Mouse (Mus musculus): Measurements from ENCODE around the gene Ttc7b. TPM values are rescaled to one million over a fixed set of nuclear protein-coding genes. Genes with fewer than 3 reads are reported as not detected.

Gene Ttc7b
- polyA plus RNA-seq, 1 experiment from 2014 or later = 16.1 TPM

GRCm38 (mm10) chr12:100337351-100338018 lies 183.1 kb downstream of the Ttc7b start:
- Histone ChIP-seq H3K4me3 (ENCODE audit: low read depth, low read length) (no peak overlapping the region), H3K9me3 (ENCODE audit: control insufficient read depth, low read length) (no peaks in the 10 kb centered on the region), H3K9ac (ENCODE audit: low read length) (no peak overlapping the region), H3K27me3 (ENCODE audit: control insufficient read depth, insufficient read depth, low read length) (no peaks in the 10 kb centered on the region), H3K4me1 (ENCODE audit: control insufficient read depth, insufficient read depth, low read length) (no peaks in the 10 kb centered on the region), H3K36me3 (ENCODE audit: control insufficient read depth, insufficient read depth, low read length) (no peaks in the 10 kb centered on the region), H3K4me2 (ENCODE audit: low read depth) (no peak overlapping the region), H3K27ac (ENCODE audit: low read depth, low read length) (no peak overlapping the region)
- WGBS = 59% methylated on average over 5 of the region's 5 CpGs
- ATAC-seq (ENCODE audit: insufficient read depth, low FRiP score, low TSS enrichment) (no peak), DNase-seq (ENCODE audit: low spot score) (peak; percentile 31)

- Histone ChIP-seq H3K4me1 (ENCODE audit: control insufficient read depth, insufficient read depth, low read length) (no peaks in the 10 kb centered on the region), H3K4me3 (ENCODE audit: low read depth, low read length) (no peak overlapping the region), H3K36me3 (ENCODE audit: control insufficient read depth, insufficient read depth, low read length) (no peaks in the 10 kb centered on the region), H3K27me3 (ENCODE audit: control insufficient read depth, insufficient read depth, low read length) (no peaks in the 10 kb centered on the region), H3K27ac (ENCODE audit: low read depth, low read length) (no peak overlapping the region), H3K9me3 (ENCODE audit: control insufficient read depth, low read length) (no peaks in the 10 kb centered on the region), H3K4me2 (ENCODE audit: low read depth) (no peak overlapping the region), H3K9ac (ENCODE audit: low read length) (no peak overlapping the region)
- WGBS = 84% methylated on average over 5 of the region's 5 CpGs
- no peak for DNase-seq (ENCODE audit: low spot score)
- ATAC-seq (ENCODE audit: insufficient read depth, low FRiP score, low TSS enrichment) = no peak
Measured at GRCm38 (mm10) chr12:100336241-100336640, 184.4 kb downstream of the Ttc7b start.

GRCm38 (mm10) chr12:100331806-100332205 lies 188.8 kb downstream of the Ttc7b start:
- DNase-seq (ENCODE audit: low spot score) (no peak), ATAC-seq (ENCODE audit: insufficient read depth, low FRiP score, low TSS enrichment) (no peak)
- Histone ChIP-seq H3K4me1 (ENCODE audit: control insufficient read depth, insufficient read depth, low read length) (no peaks in the 10 kb centered on the region), H3K27ac (ENCODE audit: low read depth, low read length) (no peak overlapping the region), H3K9ac (ENCODE audit: low read length) (no peak overlapping the region), H3K9me3 (ENCODE audit: control insufficient read depth, low read length) (no peaks in the 10 kb centered on the region), H3K4me3 (ENCODE audit: low read depth, low read length) (no peak overlapping the region), H3K4me2 (ENCODE audit: low read depth) (no peak overlapping the region), H3K36me3 (ENCODE audit: control insufficient read depth, insufficient read depth, low read length) (no peaks in the 10 kb centered on the region), H3K27me3 (ENCODE audit: control insufficient read depth, insufficient read depth, low read length) (no peaks in the 10 kb centered on the region)
- WGBS = 89% methylated on average over 6 of the region's 6 CpGs

GRCm38 (mm10) chr12:100330234-100330633 lies 190.4 kb downstream of the Ttc7b start:
- Histone ChIP-seq H3K27ac (ENCODE audit: low read depth, low read length) (no peak overlapping the region), H3K4me1 (ENCODE audit: control insufficient read depth, insufficient read depth, low read length) (no peaks in the 10 kb centered on the region), H3K4me3 (ENCODE audit: low read depth, low read length) (no peak overlapping the region), H3K9me3 (ENCODE audit: control insufficient read depth, low read length) (no peaks in the 10 kb centered on the region), H3K4me2 (ENCODE audit: low read depth) (no peak overlapping the region), H3K27me3 (ENCODE audit: control insufficient read depth, insufficient read depth, low read length) (no peaks in the 10 kb centered on the region), H3K36me3 (ENCODE audit: control insufficient read depth, insufficient read depth, low read length) (no peaks in the 10 kb centered on the region), H3K9ac (ENCODE audit: low read length) (no peak overlapping the region)
- no peak for DNase-seq (ENCODE audit: low spot score)
- ATAC-seq (ENCODE audit: insufficient read depth, low FRiP score, low TSS enrichment) = no peak
- whole genome bisulfite sequencing = 93% methylated on average over 8 of the region's 8 CpGs

GRCm38 (mm10) chr12:100328998-100329397 lies 191.6 kb downstream of the Ttc7b start:
- DNase-seq (ENCODE audit: low spot score) (no peak), ATAC-seq (ENCODE audit: insufficient read depth, low FRiP score, low TSS enrichment) (no peak)
- 90% methylated on average over 4 of the region's 4 CpGs for WGBS
- Histone ChIP-seq H3K27me3 (ENCODE audit: control insufficient read depth, insufficient read depth, low read length) (no peaks in the 10 kb centered on the region), H3K4me3 (ENCODE audit: low read depth, low read length) (no peak overlapping the region), H3K9me3 (ENCODE audit: control insufficient read depth, low read length) (no peaks in the 10 kb centered on the region), H3K36me3 (ENCODE audit: control insufficient read depth, insufficient read depth, low read length) (no peaks in the 10 kb centered on the region), H3K9ac (ENCODE audit: low read length) (no peak overlapping the region), H3K4me2 (ENCODE audit: low read depth) (no peak overlapping the region), H3K4me1 (ENCODE audit: control insufficient read depth, insufficient read depth, low read length) (no peaks in the 10 kb centered on the region), H3K27ac (ENCODE audit: low read depth, low read length) (no peak overlapping the region)

- H3K4me1 ChIP-seq (ENCODE audit: control insufficient read depth, insufficient read depth, low read length) = no peaks in the 10 kb centered on the region
- 91% methylated on average over 9 of the region's 9 CpGs for WGBS
- H3K4me3 ChIP-seq (ENCODE audit: low read depth, low read length) = no peak overlapping the region
- ATAC-seq (ENCODE audit: insufficient read depth, low FRiP score, low TSS enrichment) (no peak), DNase-seq (ENCODE audit: low spot score) (no peak)
- no peak overlapping the region for H3K9ac ChIP-seq (ENCODE audit: low read length)
- H3K9me3 ChIP-seq (ENCODE audit: control insufficient read depth, low read length) = no peaks in the 10 kb centered on the region
- no peaks in the 10 kb centered on the region for H3K27me3 ChIP-seq (ENCODE audit: control insufficient read depth, insufficient read depth, low read length)
- H3K36me3 ChIP-seq (ENCODE audit: control insufficient read depth, insufficient read depth, low read length) = no peaks in the 10 kb centered on the region
- no peak overlapping the region for H3K4me2 ChIP-seq (ENCODE audit: low read depth)
- no peak overlapping the region for H3K27ac ChIP-seq (ENCODE audit: low read depth, low read length)
Measured at GRCm38 (mm10) chr12:100328557-100328956, 192.1 kb downstream of the Ttc7b start.

- no peak overlapping the region for H3K4me3 ChIP-seq (ENCODE audit: low read depth, low read length)
- no peaks in the 10 kb centered on the region for H3K9me3 ChIP-seq (ENCODE audit: control insufficient read depth, low read length)
- no peaks in the 10 kb centered on the region for H3K36me3 ChIP-seq (ENCODE audit: control insufficient read depth, insufficient read depth, low read length)
- DNase-seq (ENCODE audit: low spot score) (no peak), ATAC-seq (ENCODE audit: insufficient read depth, low FRiP score, low TSS enrichment) (no peak)
- H3K4me1 ChIP-seq (ENCODE audit: control insufficient read depth, insufficient read depth, low read length) = no peaks in the 10 kb centered on the region
- no peak overlapping the region for H3K9ac ChIP-seq (ENCODE audit: low read length)
- no peak overlapping the region for H3K27ac ChIP-seq (ENCODE audit: low read depth, low read length)
- WGBS = 69% methylated on average over 2 of the region's 2 CpGs
- no peak overlapping the region for H3K4me2 ChIP-seq (ENCODE audit: low read depth)
- H3K27me3 ChIP-seq (ENCODE audit: control insufficient read depth, insufficient read depth, low read length) = no peaks in the 10 kb centered on the region
Measured at GRCm38 (mm10) chr12:100326732-100327131, 193.9 kb downstream of the Ttc7b start.

GRCm38 (mm10) chr12:100325618-100326017 lies 195.0 kb downstream of the Ttc7b start:
- H3K9me3 ChIP-seq (ENCODE audit: control insufficient read depth, low read length) = no peaks in the 10 kb centered on the region
- 92% methylated on average over 4 of the region's 4 CpGs for WGBS
- no peak for ATAC-seq (ENCODE audit: insufficient read depth, low FRiP score, low TSS enrichment)

GRCm38 (mm10) chr12:100325212-100325611 lies 195.4 kb downstream of the Ttc7b start:
- no peak for DNase-seq (ENCODE audit: low spot score)
- H3K36me3 ChIP-seq (ENCODE audit: control insufficient read depth, insufficient read depth, low read length) = no peaks in the 10 kb centered on the region
- no peaks in the 10 kb centered on the region for H3K4me1 ChIP-seq (ENCODE audit: control insufficient read depth, insufficient read depth, low read length)
- H3K27ac ChIP-seq (ENCODE audit: low read depth, low read length) = no peak overlapping the region
- H3K4me3 ChIP-seq (ENCODE audit: low read depth, low read length) = no peak overlapping the region
- no peaks in the 10 kb centered on the region for H3K27me3 ChIP-seq (ENCODE audit: control insufficient read depth, insufficient read depth, low read length)
- no peak overlapping the region for H3K9ac ChIP-seq (ENCODE audit: low read length)
- ATAC-seq (ENCODE audit: insufficient read depth, low FRiP score, low TSS enrichment) = no peak
- H3K4me2 ChIP-seq (ENCODE audit: low read depth) = no peak overlapping the region
- no peaks in the 10 kb centered on the region for H3K9me3 ChIP-seq (ENCODE audit: control insufficient read depth, low read length)
- WGBS = 95% methylated on average over 8 of the region's 8 CpGs

More at GRCm38 (mm10) chr12:100325618-100326017, 195.0 kb downstream of the Ttc7b start:
- Histone ChIP-seq H3K4me2 (ENCODE audit: low read depth) (no peak overlapping the region), H3K27ac (ENCODE audit: low read depth, low read length) (no peak overlapping the region), H3K9ac (ENCODE audit: low read length) (no peak overlapping the region), H3K4me1 (ENCODE audit: control insufficient read depth, insufficient read depth, low read length) (no peaks in the 10 kb centered on the region), H3K36me3 (ENCODE audit: control insufficient read depth, insufficient read depth, low read length) (no peaks in the 10 kb centered on the region), H3K27me3 (ENCODE audit: control insufficient read depth, insufficient read depth, low read length) (no peaks in the 10 kb centered on the region), H3K4me3 (ENCODE audit: low read depth, low read length) (no peak overlapping the region)
- no peak for DNase-seq (ENCODE audit: low spot score)
